8 mouse cellular contexts compared by ENCODE assay signal in genomic region chr6:33059276-33059675, GRCm38 (mm10). TPM values are rescaled to one million over a fixed set of nuclear protein-coding genes. Genes with fewer than 3 reads are reported as not detected.
DNase-seq lines count a peak whose midpoint lies in the region; ATAC-seq and TF ChIP-seq lines count a peak whose summit lies in the region.

No protein-coding gene starts in this region.

- 29% methylated on average over 7 of the region's 7 CpGs for WGBS in lung, adult 2 months
- 24% methylated on average over 7 of the region's 7 CpGs for WGBS in intestine, postnatal 0 days
- WGBS in liver, postnatal 0 days (ENCODE audit: insufficient replicate concordance) = 15% methylated on average over 7 of the region's 7 CpGs

- no peak for TF ChIP-seq EP300 in liver, postnatal 0 days (IDR thresholded peaks at IDR 0.05; ENCODE audit: low read depth)

- peak overlapping the region; percentile 78 for H3K4me2 ChIP-seq in intestine, postnatal 0 days (replicated peaks; ENCODE audit: low read depth)
- peak overlapping the region; percentile 81 for H3K4me2 ChIP-seq in liver, postnatal 0 days (ENCODE audit: low read depth, low read length)

- peak overlapping the region; percentile 70 for H3K9ac ChIP-seq in intestine, postnatal 0 days (ENCODE audit: low read depth, low read length)
- peak overlapping the region; percentile 80 for H3K9ac ChIP-seq in liver, postnatal 0 days (replicated peaks)

- TF ChIP-seq CTCF in lung, adult 2 months (IDR thresholded peaks at IDR 0.05; ENCODE audit: insufficient read depth, low read length) = no peak
- no peak for TF ChIP-seq CTCF in bone marrow macrophage, adult 2 months (IDR thresholded peaks at IDR 0.05; ENCODE audit: low read depth, low read length)
- no peak for TF ChIP-seq CTCF in intestine, postnatal 0 days (IDR thresholded peaks at IDR 0.05; ENCODE audit: low read depth)
- TF ChIP-seq CTCF in liver, postnatal 0 days (IDR thresholded peaks at IDR 0.05; ENCODE audit: low read depth) = no peak

- no peak for ATAC-seq in intestine, postnatal 0 days
- peak; percentile 10; the same call in 1 of the 2 replicates for ATAC-seq in liver, postnatal 0 days

- intact Hi-C loops in left cerebral cortex, postnatal 25 days (cut with DNase I) = no loop called here

- peak overlapping the region; percentile 94 for H3K4me3 ChIP-seq in lung, adult 2 months (replicated peaks; ENCODE audit: extremely low read depth, low read depth, low read length)
- peak overlapping the region; percentile 98 for H3K4me3 ChIP-seq in bone marrow macrophage, adult 2 months (ENCODE audit: insufficient read depth, low read length)
- H3K4me3 ChIP-seq in intestine, postnatal 0 days (ENCODE audit: low read depth, low read length) = peak overlapping the region; percentile 86
- H3K4me3 ChIP-seq in liver, postnatal 0 days (ENCODE audit: low read depth, low read length) = peak overlapping the region; percentile 90

- H3K36me3 ChIP-seq in intestine, postnatal 0 days (ENCODE audit: control insufficient read depth, insufficient read depth) = peaks cover 9% of the 10 kb centered on the region; the same call in 1 of the 2 replicates
- H3K36me3 ChIP-seq in liver, postnatal 0 days (replicated peaks; ENCODE audit: insufficient read depth, low read length) = no peaks in the 10 kb centered on the region

- H3K27me3 ChIP-seq in intestine, postnatal 0 days (replicated peaks; ENCODE audit: control insufficient read depth, insufficient read depth, low read length) = no peaks in the 10 kb centered on the region
- no peaks in the 10 kb centered on the region for H3K27me3 ChIP-seq in liver, postnatal 0 days (ENCODE audit: insufficient read depth, low read length)

- peaks cover 3% of the 10 kb centered on the region for H3K4me1 ChIP-seq in lung, adult 2 months (ENCODE audit: control insufficient read depth, insufficient read depth, low read length)
- H3K4me1 ChIP-seq in bone marrow macrophage, adult 2 months (ENCODE audit: control insufficient read depth, insufficient read depth, low read length) = peaks cover 2% of the 10 kb centered on the region; the same call in 1 of the 2 replicates
- no peaks in the 10 kb centered on the region for H3K4me1 ChIP-seq in intestine, postnatal 0 days (replicated peaks; ENCODE audit: control insufficient read depth, insufficient read depth, low read length)
- peaks cover 13% of the 10 kb centered on the region for H3K4me1 ChIP-seq in liver, postnatal 0 days (ENCODE audit: insufficient read depth)

- no peak overlapping the region for H3K27ac ChIP-seq in bone marrow macrophage, adult 2 months (ENCODE audit: insufficient read depth, low read depth, low read length)
- peak overlapping the region; percentile 86 for H3K27ac ChIP-seq in intestine, postnatal 0 days (ENCODE audit: low read depth, low read length)
- H3K27ac ChIP-seq in liver, postnatal 0 days (ENCODE audit: low read depth) = peak overlapping the region; percentile 87

- H3K9me3 ChIP-seq in intestine, postnatal 0 days (ENCODE audit: control insufficient read depth) = no peaks in the 10 kb centered on the region
- no peaks in the 10 kb centered on the region for H3K9me3 ChIP-seq in liver, postnatal 0 days (ENCODE audit: low read length)

- TF ChIP-seq POLR2A in lung, adult 2 months (IDR thresholded peaks at IDR 0.05; ENCODE audit: borderline replicate concordance, extremely low read depth, low read depth, low read length) = no peak
- TF ChIP-seq POLR2A in bone marrow macrophage, adult 2 months (IDR thresholded peaks at IDR 0.05; ENCODE audit: borderline replicate concordance, low read depth, low read length) = no peak

- DNase-seq in lung, adult 2 months = no peak
- no peak for DNase-seq in lung, postnatal 4 days
- peak; percentile 11 for DNase-seq in gastrocnemius, postnatal 10 days
- DNase-seq in liver, postnatal 0 days = peak; percentile 29
- DNase-seq in T-cell, adult 2 months (ENCODE audit: low spot score) = no peak
- no peak for DNase-seq in left cerebral cortex, postnatal 25 days (ENCODE audit: low spot score in 2 of 2)

RNA-seq across cellular contexts. Expression of gene Chchd3, which starts 0.8 kb away (rescaled TPM):
- 30.3 and 34.0 TPM in 2 replicates for polyA plus RNA-seq in lung, adult 2 months (2012; rRNA removed)
- polyA plus RNA-seq in bone marrow macrophage, adult 2 months (2012; ENCODE audit: insufficient read depth, insufficient read length, missing spikeins) = 52.9 and 63.4 TPM in 2 replicates
- 100 to 1,000 TPM; 287 to 317 TPM for total RNA-seq in gastrocnemius, postnatal 10 days (2021)
- 127 and 134 TPM in 2 replicates for polyA plus RNA-seq in intestine, postnatal 0 days (2015; fragmentation: Nextera tagmentation; extraction: Ambion mirVana)
- 78.8 and 79.7 TPM in 2 replicates for polyA plus RNA-seq in liver, postnatal 0 days (2015; fragmentation: Nextera tagmentation; extraction: Ambion mirVana)
- total RNA-seq in left cerebral cortex, postnatal 25 days (2021) = 10 to 100 TPM; 84.2 to 84.4 TPM

Comparison
In these comparisons a context has a peak if more than half of its experiments do, and no peak if none do; other contexts are left out.
1. DNase-seq: peak in gastrocnemius, postnatal 10 days (single experiment) and liver, postnatal 0 days (single experiment); none in lung, adult 2 months (single experiment), lung, postnatal 4 days (0 of 2), T-cell, adult 2 months (single experiment) and left cerebral cortex, postnatal 25 days (0 of 2).
2. Peak in every context shown above with its lines, with median percentiles within 50 percentile points of each other: H3K4me3 ChIP-seq.